Mouse (Mus musculus) inflammation-experienced regulatory T-cells, adult 6 months (primary cell): ENCODE data around the gene Slc11a1. TPM values are rescaled to one million over a fixed set of nuclear protein-coding genes. Genes with fewer than 3 reads are reported as not detected.
"Not testable (repeated sequence)": the region's sequence is repeated elsewhere in the genome, so short reads cannot be mapped to it uniquely, and the experiment has no call there.

Source experiments
- ATAC-seq: one replicate; pipeline ENCODE4 v1.8.0; 2017
- polyA plus RNA-seq, 3 experiments: library from polyadenylated mRNA; unstranded; fragments of 100-300 nt; shearing (Covaris generic); gene quantifications; one replicate each; pipeline ENCODE4 v1.2.1; 2017

Gene Slc11a1
- polyA plus RNA-seq, 3 experiments from 2014 or later: 0.97 to 1.7 (median 1.3) TPM

GRCm38 (mm10) chr1:74387386-74387988, 12.5 kb downstream of the Slc11a1 start:
- ATAC-seq: no peak

GRCm38 (mm10) chr1:74388398-74388920, 13.5 kb downstream of the Slc11a1 start:
- ATAC-seq: no peak

GRCm38 (mm10) chr1:74389831-74390286, 14.9 kb downstream of the Slc11a1 start:
- peak; percentile 41 for ATAC-seq

GRCm38 (mm10) chr1:74390287-74390906, 15.4 kb downstream of the Slc11a1 start:
- no peak for ATAC-seq

- ATAC-seq: peak; percentile 58
Observed at GRCm38 (mm10) chr1:74390924-74391748, 16.1 kb downstream of the Slc11a1 start, which contains the start of gene Ctdsp1. Ctdsp1 (plus strand) TSS chr1:74391509.

- peak; percentile 12 for ATAC-seq
Observed at GRCm38 (mm10) chr1:74391844-74392441, 16.9 kb downstream of the Slc11a1 start.

GRCm38 (mm10) chr1:74392446-74392994, 17.5 kb downstream of the Slc11a1 start:
- ATAC-seq: no peak

- ATAC-seq: no peak
Observed at GRCm38 (mm10) chr1:74393010-74393409, 18.0 kb downstream of the Slc11a1 start.

GRCm38 (mm10) chr1:74393697-74394096, 18.7 kb downstream of the Slc11a1 start:
- no peak for ATAC-seq

- ATAC-seq: no peak
Observed at GRCm38 (mm10) chr1:74394311-74394710, 19.3 kb downstream of the Slc11a1 start.

- no peak for ATAC-seq
Observed at GRCm38 (mm10) chr1:74394858-74395257, 19.9 kb downstream of the Slc11a1 start.

GRCm38 (mm10) chr1:74395290-74395689, 20.3 kb downstream of the Slc11a1 start:
- ATAC-seq: no peak

- not testable (repeated sequence) for ATAC-seq
Observed at GRCm38 (mm10) chr1:74396456-74397222, 21.6 kb downstream of the Slc11a1 start.

GRCm38 (mm10) chr1:74397268-74397918, 22.4 kb downstream of the Slc11a1 start:
- ATAC-seq: peak; percentile 71

GRCm38 (mm10) chr1:74397919-74398451, 23.0 kb downstream of the Slc11a1 start:
- peak; percentile 64 for ATAC-seq

GRCm38 (mm10) chr1:74400531-74400930, 25.5 kb downstream of the Slc11a1 start:
- ATAC-seq: no peak

- ATAC-seq: no peak
Observed at GRCm38 (mm10) chr1:74401015-74401702, 26.2 kb downstream of the Slc11a1 start.

- no peak for ATAC-seq
Observed at GRCm38 (mm10) chr1:74404206-74404605, 29.2 kb downstream of the Slc11a1 start.

- no peak for ATAC-seq
Observed at GRCm38 (mm10) chr1:74408589-74409504, 33.9 kb downstream of the Slc11a1 start, which contains the start of gene Vil1. Vil1 (plus strand) TSS chr1:74409376.
